8 mouse cellular contexts compared by ENCODE assay signal in the genomic region with DNA sequence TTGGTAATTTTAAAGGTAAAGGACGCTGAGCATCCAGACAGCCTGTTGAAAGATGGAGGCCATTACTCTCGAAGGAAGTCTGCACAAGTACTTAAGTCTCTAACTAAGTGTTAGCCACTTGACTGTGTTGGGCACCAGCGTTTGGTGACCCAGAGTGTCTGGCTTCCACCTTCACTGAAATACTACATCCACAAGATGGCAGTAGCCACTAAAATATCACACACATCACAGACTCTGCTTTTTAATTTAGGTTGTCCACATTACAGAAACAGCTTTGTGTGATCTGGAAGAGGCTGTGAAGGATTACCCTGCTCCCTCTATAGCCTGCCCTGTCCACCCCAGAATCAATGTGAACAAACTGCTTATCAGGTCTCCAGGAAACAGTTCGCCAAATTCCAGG.
A peak's percentile ranks its signal among the peaks of the same experiment; 100 is the strongest.
DNase-seq lines count a peak whose midpoint lies in the region; ATAC-seq and TF ChIP-seq lines count a peak whose summit lies in the region.

No protein-coding gene starts in this region.

- no peak overlapping the region for H3K9ac ChIP-seq in CH12.LX (ENCODE audit: insufficient read depth, low read depth)
- H3K9ac ChIP-seq in kidney, embryonic 15.5 days, result no peak overlapping the region

- H3K9me3 ChIP-seq in heart, embryonic 10.5 days, result no peaks in the 10 kb centered on the region
- H3K9me3 ChIP-seq in CH12.LX (replicated peaks; ENCODE audit: low read length), result peaks cover 6% of the 10 kb centered on the region
- H3K9me3 ChIP-seq in kidney, embryonic 15.5 days (replicated peaks), result no peaks in the 10 kb centered on the region

- H3K27me3 ChIP-seq in heart, embryonic 10.5 days (ENCODE audit: insufficient read depth, poor library complexity, severe bottlenecking), result no peaks in the 10 kb centered on the region
- H3K27me3 ChIP-seq in CH12.LX (replicated peaks), result peaks cover 68% of the 10 kb centered on the region
- no peaks in the 10 kb centered on the region for H3K27me3 ChIP-seq in kidney, embryonic 15.5 days

- no peak overlapping the region for H3K4me3 ChIP-seq in heart, embryonic 10.5 days
- no peak overlapping the region for H3K4me3 ChIP-seq in CH12.LX (replicated peaks in 1 of 3; ENCODE audit: low read depth in 2 of 3, low read length in 2 of 3, poor library complexity in 1 of 3)
- no peak overlapping the region for H3K4me3 ChIP-seq in kidney, embryonic 15.5 days (replicated peaks)

- TF ChIP-seq EP300 in CH12.LX (IDR thresholded peaks at IDR 0.05; ENCODE audit: low read length), result no peak

- H3K4me1 ChIP-seq in heart, embryonic 10.5 days, result no peaks in the 10 kb centered on the region
- no peaks in the 10 kb centered on the region for H3K4me1 ChIP-seq in CH12.LX (ENCODE audit: control insufficient read depth in 1 of 2, insufficient read depth in 2 of 2)
- no peaks in the 10 kb centered on the region for H3K4me1 ChIP-seq in kidney, embryonic 15.5 days

- no peak for TF ChIP-seq POLR2A in CH12.LX (IDR thresholded peaks at IDR 0.05; ENCODE audit: low read depth, low read length)

- in situ Hi-C loops in CH12.LX (cut with MboI; ENCODE audit: low pct_ligation_motif_present, low pct_unique_long_range_greater_than_20kb, low sequenced_read_pairs), result loop anchor here (10.0 kb wide), 1 partner anchor 427 kb away; no protein-coding TSS in a partner anchor

- peak; percentile 82 for TF ChIP-seq RAD21 in CH12.LX (IDR thresholded peaks at IDR 0.05; ENCODE audit: low read depth, low read length)

- dilution Hi-C loops in CH12.LX (cut with MboI; ENCODE audit: extremely low pct_ligation_motif_present, extremely low pct_unique_long_range_greater_than_20kb, low sequenced_read_pairs), result no loop called here

- peak; percentile 23 to 47 for DNase-seq in heart, postnatal 10 days
- no peak for DNase-seq in heart, embryonic 10.5 days (ENCODE audit: low spot score)
- peak; percentile 39 for DNase-seq in CH12.LX (ENCODE audit: extremely low read depth)
- DNase-seq in embryo, embryonic 10.5 days (ENCODE audit: low spot score), result peak; percentile 88
- peak; percentile 42 for DNase-seq in mesoderm, embryonic 11.5 days (ENCODE audit: low read depth, low spot score)
- peak; percentile 41 for DNase-seq in thymus, postnatal 14 days
- DNase-seq in ovary, postnatal 36 days (ENCODE audit: low spot score), result no peak

- intact Hi-C loops in heart, postnatal 10 days (cut with DNase I), result loop anchor here (5.0 kb wide), 2 partner anchors 430 to 1015 kb away; no protein-coding TSS in a partner anchor

- H3K4me2 ChIP-seq in CH12.LX (ENCODE audit: insufficient read depth, low read depth, poor library complexity, severe bottlenecking), result no peak overlapping the region
- no peak overlapping the region for H3K4me2 ChIP-seq in kidney, embryonic 15.5 days

- no peaks in the 10 kb centered on the region for H3K36me3 ChIP-seq in heart, embryonic 10.5 days
- H3K36me3 ChIP-seq in CH12.LX (replicated peaks in 1 of 2; ENCODE audit: control insufficient read depth in 1 of 2, insufficient read depth in 1 of 2, low read length in 1 of 2), result no peaks in the 10 kb centered on the region
- no peaks in the 10 kb centered on the region for H3K36me3 ChIP-seq in kidney, embryonic 15.5 days

- WGBS in heart, embryonic 10.5 days, result 26% methylated on average over 4 of the region's 4 CpGs
- WGBS in kidney, embryonic 15.5 days, result 33% methylated on average over 4 of the region's 4 CpGs

- peak; percentile 77 for ATAC-seq in kidney, embryonic 15.5 days (replicated peaks; ENCODE audit: low FRiP score)

- TF ChIP-seq CTCF in CH12.LX (conservative IDR thresholded peaks at IDR 0.05 in 1 of 2, IDR thresholded peaks at IDR 0.05 in 1 of 2; ENCODE audit: low read depth in 2 of 2, low read length in 2 of 2), result peak in 1 of 2 experiments; percentile 73; a peak in 2 of 4 replicates

- no peak overlapping the region for H3K27ac ChIP-seq in heart, embryonic 10.5 days
- no peak overlapping the region for H3K27ac ChIP-seq in CH12.LX (ENCODE audit: insufficient read depth, low read depth)
- no peak overlapping the region for H3K27ac ChIP-seq in kidney, embryonic 15.5 days

- H3K79me2 ChIP-seq in CH12.LX (replicated peaks; ENCODE audit: control insufficient read depth, extremely low read depth, insufficient read depth, poor library complexity, severe bottlenecking), result no peaks in the 10 kb centered on the region

TF ChIP-seq in CH12.LX, 34 proteins besides CTCF, POLR2A, EP300 and RAD21:
- TF ChIP-seq SMC3 (IDR thresholded peaks at IDR 0.05; ENCODE audit: low read depth, low read length), result peak; percentile 57
- no peak for TF ChIP-seq JUND (conservative IDR thresholded peaks at IDR 0.05; ENCODE audit: low read depth, low read length)
- TF ChIP-seq TCF12 (IDR thresholded peaks at IDR 0.05; ENCODE audit: low read depth, low read length), result no peak
TF ChIP-seq in CH12.LX: peak in this region for 1.

Comparison
In these comparisons a context has a peak if more than half of its experiments do, and no peak if none do; other contexts are left out.
1. DNase-seq: peak in heart, postnatal 10 days (2 of 2), CH12.LX (single experiment), embryo, embryonic 10.5 days (single experiment), mesoderm, embryonic 11.5 days (single experiment) and thymus, postnatal 14 days (single experiment); none in heart, embryonic 10.5 days (single experiment) and ovary, postnatal 36 days (single experiment).